Comparison of ENCODE assay signal across 29 mouse cellular contexts in genomic region chr1:22737491-22737890, GRCm38 (mm10).
DNase-seq lines count a peak whose midpoint lies in the region; ATAC-seq and TF ChIP-seq lines count a peak whose summit lies in the region.
"Had no signal": no experiment of that assay in that cellular context is flagged by ENCODE, and none has a peak within 500 bp of the region (broad histone marks: within the 10 kb centered on the region; RNA-seq: fewer than 3 reads in every experiment).

No protein-coding gene starts in this region.

- DNase-seq in liver, postnatal 0 days, result peak; percentile 17
- DNase-seq in lung, postnatal 36 days, result peak; percentile 29
- no peak for DNase-seq in lung, adult 2 months
- DNase-seq in forebrain, embryonic 10.5 days (ENCODE audit: extremely low spot score, low spot score), result no peak
- DNase-seq in spleen, postnatal 4 days (ENCODE audit: low spot score in 2 of 2), result no peak
- DNase-seq: adrenal gland, adult 8-10 months; cerebellum, adult 11-12 months; cerebellum, adult 8-10 months; cerebellum, postnatal 10 days; cerebellum, postnatal 36 days; embryo, embryonic 11 days; forebrain, postnatal 0 days; gastrocnemius, adult 2 months; gastrocnemius, postnatal 14 days; heart, adult 18-20 months; heart, postnatal 10 days; heart, postnatal 36 days had no signal

- H3K9me3 ChIP-seq in liver, postnatal 0 days (ENCODE audit: low read length), result no peaks in the 10 kb centered on the region
- no peaks in the 10 kb centered on the region for H3K9me3 ChIP-seq in liver, embryonic 12.5 days (replicated peaks)
- H3K9me3 ChIP-seq in forebrain, embryonic 10.5 days, result no peaks in the 10 kb centered on the region
- H3K9me3 ChIP-seq: embryonic facial prominence, embryonic 10.5 days; embryonic facial prominence, embryonic 13.5 days; heart, embryonic 12.5 days; heart, embryonic 15.5 days; hindbrain, embryonic 10.5 days; hindbrain, embryonic 13.5 days had no signal

- no peak overlapping the region for H3K9ac ChIP-seq in liver, postnatal 0 days (replicated peaks)
- H3K9ac ChIP-seq in liver, embryonic 12.5 days, result no peak overlapping the region
- H3K9ac ChIP-seq: embryonic facial prominence, embryonic 13.5 days; forebrain, postnatal 0 days; heart, embryonic 12.5 days; heart, embryonic 15.5 days; hindbrain, embryonic 13.5 days had no signal

- no peak for TF ChIP-seq EP300 in liver, postnatal 0 days (IDR thresholded peaks at IDR 0.05; ENCODE audit: low read depth)

- H3K4me3 ChIP-seq in liver, postnatal 0 days (ENCODE audit: low read depth, low read length), result no peak overlapping the region
- no peak overlapping the region for H3K4me3 ChIP-seq in liver, embryonic 12.5 days
- no peak overlapping the region for H3K4me3 ChIP-seq in lung, adult 2 months (replicated peaks; ENCODE audit: extremely low read depth, low read depth, low read length)
- H3K4me3 ChIP-seq in forebrain, embryonic 10.5 days, result no peak overlapping the region
- H3K4me3 ChIP-seq: embryonic facial prominence, embryonic 10.5 days; embryonic facial prominence, embryonic 13.5 days; erythroblast, embryonic 14.5 days; gastrocnemius, adult 2 months; heart, embryonic 12.5 days; heart, embryonic 15.5 days; hindbrain, embryonic 10.5 days; hindbrain, embryonic 13.5 days had no signal

- no peak for TF ChIP-seq CTCF in liver, postnatal 0 days (IDR thresholded peaks at IDR 0.05; ENCODE audit: low read depth)
- no peak for TF ChIP-seq CTCF in lung, adult 2 months (IDR thresholded peaks at IDR 0.05; ENCODE audit: insufficient read depth, low read length)

- peak; percentile 33; the same call in 1 of the 2 replicates for ATAC-seq in liver, postnatal 0 days
- ATAC-seq in liver, embryonic 12.5 days, result no peak
- peak; percentile 80 for ATAC-seq in granulocyte monocyte progenitor cell, adult 5-6 weeks (replicated peaks; ENCODE audit: poor library complexity, severe bottlenecking)
- ATAC-seq: activated CD4-positive, CD25-positive, alpha-beta regulatory T cell, adult 4 months; forebrain, embryonic 14.5 days; forebrain, postnatal 0 days; hindbrain, embryonic 16.5 days had no signal

- H3K27ac ChIP-seq in liver, postnatal 0 days (ENCODE audit: low read depth), result no peak overlapping the region
- H3K27ac ChIP-seq in liver, embryonic 12.5 days, result no peak overlapping the region
- no peak overlapping the region for H3K27ac ChIP-seq in forebrain, embryonic 10.5 days
- H3K27ac ChIP-seq: embryonic facial prominence, embryonic 10.5 days; embryonic facial prominence, embryonic 13.5 days; gastrocnemius, adult 2 months; heart, embryonic 15.5 days; hindbrain, embryonic 10.5 days; hindbrain, embryonic 13.5 days had no signal

- H3K4me2 ChIP-seq in liver, postnatal 0 days (ENCODE audit: low read depth, low read length), result no peak overlapping the region
- no peak overlapping the region for H3K4me2 ChIP-seq in liver, embryonic 12.5 days
- H3K4me2 ChIP-seq: embryonic facial prominence, embryonic 13.5 days; heart, embryonic 12.5 days; heart, embryonic 15.5 days; hindbrain, embryonic 13.5 days had no signal

- no peaks in the 10 kb centered on the region for H3K36me3 ChIP-seq in liver, postnatal 0 days (replicated peaks; ENCODE audit: insufficient read depth, low read length)
- H3K36me3 ChIP-seq in liver, embryonic 12.5 days, result no peaks in the 10 kb centered on the region
- H3K36me3 ChIP-seq in forebrain, embryonic 10.5 days (replicated peaks), result no peaks in the 10 kb centered on the region
- H3K36me3 ChIP-seq: embryonic facial prominence, embryonic 10.5 days; embryonic facial prominence, embryonic 13.5 days; heart, embryonic 12.5 days; heart, embryonic 15.5 days; hindbrain, embryonic 10.5 days; hindbrain, embryonic 13.5 days had no signal

- no peaks in the 10 kb centered on the region for H3K4me1 ChIP-seq in liver, postnatal 0 days (ENCODE audit: insufficient read depth)
- no peaks in the 10 kb centered on the region for H3K4me1 ChIP-seq in liver, embryonic 12.5 days
- no peaks in the 10 kb centered on the region for H3K4me1 ChIP-seq in lung, adult 2 months (ENCODE audit: control insufficient read depth, insufficient read depth, low read length)
- H3K4me1 ChIP-seq in forebrain, embryonic 10.5 days, result no peaks in the 10 kb centered on the region
- H3K4me1 ChIP-seq: embryonic facial prominence, embryonic 10.5 days; embryonic facial prominence, embryonic 13.5 days; heart, embryonic 12.5 days; heart, embryonic 15.5 days; hindbrain, embryonic 10.5 days; hindbrain, embryonic 13.5 days had no signal

- no peak for TF ChIP-seq POLR2A in lung, adult 2 months (IDR thresholded peaks at IDR 0.05; ENCODE audit: borderline replicate concordance, extremely low read depth, low read depth, low read length)

- H3K27me3 ChIP-seq in liver, postnatal 0 days (ENCODE audit: insufficient read depth, low read length), result no peaks in the 10 kb centered on the region
- H3K27me3 ChIP-seq in liver, embryonic 12.5 days (replicated peaks), result no peaks in the 10 kb centered on the region
- no peaks in the 10 kb centered on the region for H3K27me3 ChIP-seq in forebrain, embryonic 10.5 days (ENCODE audit: poor library complexity, severe bottlenecking)
- H3K27me3 ChIP-seq: embryonic facial prominence, embryonic 13.5 days; heart, embryonic 12.5 days; heart, embryonic 15.5 days; hindbrain, embryonic 13.5 days had no signal

- WGBS in liver, postnatal 0 days (ENCODE audit: insufficient replicate concordance), result 65% methylated on average over 6 of the region's 6 CpGs
- WGBS in liver, embryonic 12.5 days (ENCODE audit: insufficient replicate concordance), result 76% methylated on average over 6 of the region's 6 CpGs
- WGBS in lung, adult 2 months, result 79% methylated on average over 6 of the region's 6 CpGs
- 88% methylated on average over 6 of the region's 6 CpGs for WGBS in forebrain, embryonic 10.5 days

Comparison
In these comparisons a context has a peak if more than half of its experiments do, and no peak if none do; other contexts are left out.
1. DNase-seq: peak in liver, postnatal 0 days (single experiment) and lung, postnatal 36 days (single experiment); none in lung, adult 2 months (single experiment), forebrain, embryonic 10.5 days (single experiment) and spleen, postnatal 4 days (0 of 2).